Mouse (Mus musculus): Measurements from ENCODE around the gene Pde4d. TPM values are rescaled to one million over a fixed set of nuclear protein-coding genes. Genes with fewer than 3 reads are reported as not detected.

The Pde4d gene
- polyA plus RNA-seq, 1 experiment from 2014 or later = 27.9 TPM

DNA sequence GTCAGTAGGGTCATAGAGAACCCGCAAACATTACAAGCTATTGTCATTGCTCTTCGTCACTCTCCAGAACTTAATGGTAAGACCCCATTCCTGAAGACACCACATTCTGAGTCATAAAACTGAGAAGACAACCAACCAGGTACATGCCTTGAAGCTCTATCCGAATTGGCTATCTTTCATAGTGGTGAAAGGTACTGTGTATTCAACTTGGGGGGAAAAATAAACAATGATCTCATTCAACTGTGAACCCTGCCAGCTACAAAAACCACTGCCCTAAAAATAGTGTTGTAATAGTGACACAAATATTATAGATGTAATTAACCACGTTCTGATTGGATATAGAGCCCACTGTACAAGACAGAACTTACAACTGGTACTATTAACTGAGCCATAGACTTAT lies 1140.3 kb downstream of the Pde4d start:
- Histone ChIP-seq H3K27ac (ENCODE audit: low read length) (no peak overlapping the region), H3K27me3 (ENCODE audit: control insufficient read depth, insufficient read depth, low read length) (no peaks in the 10 kb centered on the region), H3K9me3 (replicated peaks; ENCODE audit: control insufficient read depth, low read length) (no peaks in the 10 kb centered on the region), H3K4me3 (ENCODE audit: low read length) (no peak overlapping the region), H3K4me2 (ENCODE audit: low read depth, low read length) (no peak overlapping the region), H3K4me1 (ENCODE audit: control insufficient read depth, insufficient read depth, low read length) (no peaks in the 10 kb centered on the region), H3K36me3 (ENCODE audit: control insufficient read depth, insufficient read depth) (no peaks in the 10 kb centered on the region), H3K9ac (ENCODE audit: low read length) (no peak overlapping the region)
- no peak for ATAC-seq (replicated peaks; ENCODE audit: extremely low read depth, insufficient read depth, low FRiP score)
- 73% methylated on average over 4 of the region's 4 CpGs for WGBS

DNA sequence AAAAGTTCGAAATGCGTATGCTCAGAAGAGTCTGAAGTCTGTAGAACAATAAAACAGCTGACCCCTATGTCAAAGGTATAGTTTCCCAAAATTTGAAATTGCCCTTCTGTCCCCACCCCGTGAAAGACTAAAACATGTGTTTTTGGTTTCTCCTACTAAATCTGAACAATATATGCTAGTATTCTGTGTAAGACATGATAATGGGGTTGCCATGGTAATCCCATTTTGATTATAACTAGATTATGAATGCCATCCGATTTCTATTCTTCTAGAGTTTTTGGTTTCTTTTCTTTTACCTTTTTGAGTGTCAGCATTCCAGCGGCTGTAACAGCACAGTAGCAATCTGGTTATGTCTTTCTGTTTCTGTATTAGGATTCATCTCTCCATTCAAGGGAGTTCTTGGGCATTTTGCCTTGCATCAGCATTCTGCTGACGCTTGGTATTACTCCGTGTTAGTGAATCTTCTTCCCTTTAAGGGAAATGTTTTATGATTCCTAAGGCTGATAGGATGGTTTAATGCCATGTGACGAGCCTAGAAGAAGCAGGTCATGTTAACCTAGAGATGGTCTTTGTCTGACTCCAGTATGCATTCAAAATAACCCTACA lies 1142.5 kb downstream of the Pde4d start:
- Histone ChIP-seq H3K4me1 (ENCODE audit: control insufficient read depth, insufficient read depth, low read length) (no peaks in the 10 kb centered on the region), H3K27me3 (ENCODE audit: control insufficient read depth, insufficient read depth, low read length) (no peaks in the 10 kb centered on the region), H3K36me3 (ENCODE audit: control insufficient read depth, insufficient read depth) (no peaks in the 10 kb centered on the region), H3K4me3 (ENCODE audit: low read length) (no peak overlapping the region), H3K9me3 (replicated peaks; ENCODE audit: control insufficient read depth, low read length) (no peaks in the 10 kb centered on the region), H3K4me2 (ENCODE audit: low read depth, low read length) (no peak overlapping the region), H3K27ac (ENCODE audit: low read length) (no peak overlapping the region), H3K9ac (ENCODE audit: low read length) (no peak overlapping the region)
- WGBS = 87% methylated on average over 8 of the region's 8 CpGs
- ATAC-seq (replicated peaks; ENCODE audit: extremely low read depth, insufficient read depth, low FRiP score) = no peak

DNA sequence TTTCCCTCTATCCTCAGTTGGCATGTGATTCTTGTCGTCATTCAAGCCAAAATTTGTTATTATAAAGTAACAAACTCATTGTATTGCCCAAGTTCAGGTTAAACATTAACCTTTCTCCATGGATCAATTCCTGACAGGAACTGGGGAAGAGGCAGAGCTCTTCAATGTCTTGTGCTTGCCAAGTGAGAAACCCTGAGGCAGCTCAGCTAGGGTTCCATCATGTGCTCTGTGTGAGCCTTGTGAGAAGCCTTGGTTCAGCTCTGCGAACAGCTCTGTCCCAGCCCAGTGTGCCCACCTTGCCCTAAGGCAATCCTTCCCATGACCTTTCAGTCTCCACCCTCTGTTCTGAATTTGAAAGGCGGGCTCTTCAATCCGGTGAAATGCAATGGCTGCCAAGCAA lies 1150.0 kb downstream of the Pde4d start:
- ATAC-seq (replicated peaks; ENCODE audit: extremely low read depth, insufficient read depth, low FRiP score) = no peak
- Histone ChIP-seq H3K4me3 (ENCODE audit: low read length) (no peak overlapping the region), H3K27me3 (ENCODE audit: control insufficient read depth, insufficient read depth, low read length) (no peaks in the 10 kb centered on the region), H3K36me3 (ENCODE audit: control insufficient read depth, insufficient read depth) (no peaks in the 10 kb centered on the region), H3K9ac (ENCODE audit: low read length) (no peak overlapping the region), H3K4me1 (ENCODE audit: control insufficient read depth, insufficient read depth, low read length) (no peaks in the 10 kb centered on the region), H3K4me2 (ENCODE audit: low read depth, low read length) (no peak overlapping the region), H3K9me3 (replicated peaks; ENCODE audit: control insufficient read depth, low read length) (no peaks in the 10 kb centered on the region), H3K27ac (ENCODE audit: low read length) (no peak overlapping the region)
- WGBS = 74% methylated on average over 4 of the region's 4 CpGs

DNA sequence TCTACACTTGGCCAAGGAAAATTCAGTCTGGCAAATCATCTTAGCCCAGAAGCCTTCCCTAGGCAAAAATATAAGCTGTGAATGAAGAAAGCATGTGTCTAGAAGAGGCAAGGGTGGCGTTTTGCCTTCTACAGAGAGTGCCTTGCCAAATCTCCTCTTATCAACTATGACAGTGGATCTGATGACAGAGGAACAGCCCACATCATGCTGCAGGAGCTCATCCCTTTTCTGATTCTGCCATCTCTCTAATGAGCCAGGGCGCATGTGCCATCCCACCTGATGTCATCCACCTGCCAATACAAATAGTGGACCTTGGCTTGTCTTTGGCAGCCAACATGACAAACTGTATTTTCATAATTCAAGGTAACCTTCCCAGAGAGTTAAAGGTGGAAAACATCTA lies 1154.3 kb downstream of the Pde4d start:
- Histone ChIP-seq H3K9ac (ENCODE audit: low read length) (no peak overlapping the region), H3K36me3 (ENCODE audit: control insufficient read depth, insufficient read depth) (no peaks in the 10 kb centered on the region), H3K4me1 (ENCODE audit: control insufficient read depth, insufficient read depth, low read length) (no peaks in the 10 kb centered on the region), H3K4me2 (ENCODE audit: low read depth, low read length) (no peak overlapping the region), H3K9me3 (replicated peaks; ENCODE audit: control insufficient read depth, low read length) (no peaks in the 10 kb centered on the region), H3K27me3 (ENCODE audit: control insufficient read depth, insufficient read depth, low read length) (no peaks in the 10 kb centered on the region), H3K27ac (ENCODE audit: low read length) (no peak overlapping the region), H3K4me3 (ENCODE audit: low read length) (no peak overlapping the region)
- WGBS = 62% methylated on average over 2 of the region's 2 CpGs
- ATAC-seq (replicated peaks; ENCODE audit: extremely low read depth, insufficient read depth, low FRiP score) = no peak

DNA sequence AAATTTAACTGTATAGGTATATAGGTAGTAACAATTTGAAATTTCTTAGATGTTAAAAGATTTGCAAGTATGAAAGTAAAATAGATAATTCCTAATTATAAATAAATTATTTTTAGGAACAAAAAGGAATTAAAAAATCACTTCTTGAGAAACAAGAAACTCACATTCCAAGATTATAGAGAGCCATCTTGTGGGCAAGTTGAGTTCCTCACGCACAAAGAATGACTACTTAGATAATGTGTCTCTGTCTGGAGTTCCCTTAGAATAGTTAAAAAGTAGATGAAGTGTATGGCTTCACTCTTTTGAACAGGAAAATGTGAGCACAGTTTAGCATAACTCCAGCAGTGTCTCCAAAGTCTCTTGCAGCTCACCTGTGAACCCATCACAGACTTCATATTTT lies 1155.4 kb downstream of the Pde4d start:
- Histone ChIP-seq H3K36me3 (ENCODE audit: control insufficient read depth, insufficient read depth) (no peaks in the 10 kb centered on the region), H3K4me2 (ENCODE audit: low read depth, low read length) (no peak overlapping the region), H3K9ac (ENCODE audit: low read length) (no peak overlapping the region), H3K27ac (ENCODE audit: low read length) (no peak overlapping the region), H3K4me3 (ENCODE audit: low read length) (no peak overlapping the region), H3K27me3 (ENCODE audit: control insufficient read depth, insufficient read depth, low read length) (no peaks in the 10 kb centered on the region), H3K9me3 (replicated peaks; ENCODE audit: control insufficient read depth, low read length) (no peaks in the 10 kb centered on the region), H3K4me1 (ENCODE audit: control insufficient read depth, insufficient read depth, low read length) (no peaks in the 10 kb centered on the region)
- no peak for ATAC-seq (replicated peaks; ENCODE audit: extremely low read depth, insufficient read depth, low FRiP score)
- WGBS = 50% methylated on average over 1 of the region's 1 CpGs

DNA sequence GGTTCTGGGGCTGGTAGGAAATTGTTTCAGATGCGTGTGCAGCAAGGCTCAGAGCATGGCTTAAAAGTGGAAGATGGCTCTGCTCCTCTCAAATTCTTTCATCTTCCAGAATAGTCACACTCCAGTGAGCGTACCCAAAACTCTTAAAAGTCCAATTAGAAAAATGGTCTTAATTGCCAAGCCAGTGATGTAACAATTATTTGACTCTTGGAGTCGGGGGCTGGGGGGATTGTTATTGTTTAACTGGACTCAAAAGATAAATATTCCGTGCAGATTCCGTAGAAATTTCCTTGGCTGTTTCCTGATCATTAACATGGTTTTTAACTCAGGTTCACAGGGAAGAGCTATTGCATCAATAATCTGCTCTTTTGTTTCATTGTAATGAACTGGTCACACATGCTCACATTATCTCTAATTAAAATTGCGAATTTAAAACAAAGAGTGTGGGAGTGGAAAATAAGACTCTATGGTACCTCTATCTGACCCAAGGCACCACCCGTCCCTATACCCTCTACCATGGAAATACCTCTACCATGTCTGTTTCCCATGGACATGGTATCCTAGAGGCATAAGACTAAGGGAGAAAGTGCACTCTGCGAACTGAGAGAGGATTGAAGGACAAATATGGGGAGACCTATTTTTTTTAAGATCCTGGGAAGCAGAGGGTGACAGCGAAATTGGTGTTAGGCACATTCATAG lies 1159.5 kb downstream of the Pde4d start:
- ATAC-seq (replicated peaks; ENCODE audit: extremely low read depth, insufficient read depth, low FRiP score) = no peak
- H3K9me3 ChIP-seq (replicated peaks; ENCODE audit: control insufficient read depth, low read length) = no peaks in the 10 kb centered on the region
- WGBS = 67% methylated on average over 9 of the region's 9 CpGs
- H3K27me3 ChIP-seq (ENCODE audit: control insufficient read depth, insufficient read depth, low read length) = no peaks in the 10 kb centered on the region
- H3K36me3 ChIP-seq (ENCODE audit: control insufficient read depth, insufficient read depth) = no peaks in the 10 kb centered on the region
- H3K4me3 ChIP-seq (ENCODE audit: low read length) = no peak overlapping the region
- no peak overlapping the region for H3K4me2 ChIP-seq (ENCODE audit: low read depth, low read length)
- no peaks in the 10 kb centered on the region for H3K4me1 ChIP-seq (ENCODE audit: control insufficient read depth, insufficient read depth, low read length)
- H3K27ac ChIP-seq (ENCODE audit: low read length) = no peak overlapping the region
- no peak overlapping the region for H3K9ac ChIP-seq (ENCODE audit: low read length)

DNA sequence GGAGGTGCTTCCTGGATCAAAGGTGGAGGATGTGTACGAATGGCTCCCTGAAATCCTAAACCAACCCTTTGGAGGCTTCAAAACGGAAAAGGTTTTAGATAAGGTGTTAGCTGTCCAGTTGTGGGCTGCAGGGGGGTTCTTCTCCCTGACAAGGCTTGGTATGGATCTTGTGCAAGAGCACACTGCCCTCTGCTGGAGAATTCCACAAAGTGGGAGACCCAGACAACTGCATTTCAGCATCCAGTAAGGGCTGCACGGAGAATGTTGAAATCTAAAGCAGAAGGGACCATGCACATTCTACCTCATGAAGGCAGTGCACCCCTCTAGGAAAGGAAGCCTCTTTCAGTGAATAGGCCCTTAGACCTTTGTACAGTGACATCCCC lies 1160.0 kb downstream of the Pde4d start:
- H3K4me3 ChIP-seq (ENCODE audit: low read length) = no peak overlapping the region
- no peaks in the 10 kb centered on the region for H3K27me3 ChIP-seq (ENCODE audit: control insufficient read depth, insufficient read depth, low read length)
- no peaks in the 10 kb centered on the region for H3K9me3 ChIP-seq (replicated peaks; ENCODE audit: control insufficient read depth, low read length)
- H3K9ac ChIP-seq (ENCODE audit: low read length) = no peak overlapping the region
- no peaks in the 10 kb centered on the region for H3K4me1 ChIP-seq (ENCODE audit: control insufficient read depth, insufficient read depth, low read length)
- H3K27ac ChIP-seq (ENCODE audit: low read length) = no peak overlapping the region
- H3K36me3 ChIP-seq (ENCODE audit: control insufficient read depth, insufficient read depth) = no peaks in the 10 kb centered on the region
- no peak overlapping the region for H3K4me2 ChIP-seq (ENCODE audit: low read depth, low read length)
- WGBS = 7% methylated on average over 3 of the region's 3 CpGs
- ATAC-seq (replicated peaks; ENCODE audit: extremely low read depth, insufficient read depth, low FRiP score) = peak; percentile 67

DNA sequence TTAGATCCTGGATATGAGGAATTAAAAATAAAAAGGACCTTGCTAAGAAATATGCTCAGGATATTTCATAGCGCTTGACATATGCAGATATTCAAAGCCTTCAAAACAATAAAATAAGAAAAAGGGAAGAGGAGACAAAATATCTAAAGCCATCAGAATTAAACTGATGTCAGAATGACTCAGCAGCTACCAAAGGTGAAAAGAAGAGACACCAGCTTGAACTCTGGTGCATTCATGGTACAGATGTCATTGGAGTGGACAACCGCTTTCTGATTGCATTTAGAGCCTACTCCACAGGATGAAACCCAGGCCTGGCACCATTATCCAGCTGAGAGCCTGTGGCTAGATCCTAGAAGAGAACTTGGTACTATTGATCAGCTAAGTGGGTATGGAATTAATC lies 1161.0 kb downstream of the Pde4d start:
- Histone ChIP-seq H3K4me1 (ENCODE audit: control insufficient read depth, insufficient read depth, low read length) (no peaks in the 10 kb centered on the region), H3K4me2 (ENCODE audit: low read depth, low read length) (no peak overlapping the region), H3K27me3 (ENCODE audit: control insufficient read depth, insufficient read depth, low read length) (no peaks in the 10 kb centered on the region), H3K4me3 (ENCODE audit: low read length) (no peak overlapping the region), H3K36me3 (ENCODE audit: control insufficient read depth, insufficient read depth) (no peaks in the 10 kb centered on the region), H3K9me3 (replicated peaks; ENCODE audit: control insufficient read depth, low read length) (no peaks in the 10 kb centered on the region), H3K27ac (ENCODE audit: low read length) (no peak overlapping the region), H3K9ac (ENCODE audit: low read length) (no peak overlapping the region)
- WGBS = 96% methylated on average over 2 of the region's 2 CpGs
- no peak for ATAC-seq (replicated peaks; ENCODE audit: extremely low read depth, insufficient read depth, low FRiP score)

DNA sequence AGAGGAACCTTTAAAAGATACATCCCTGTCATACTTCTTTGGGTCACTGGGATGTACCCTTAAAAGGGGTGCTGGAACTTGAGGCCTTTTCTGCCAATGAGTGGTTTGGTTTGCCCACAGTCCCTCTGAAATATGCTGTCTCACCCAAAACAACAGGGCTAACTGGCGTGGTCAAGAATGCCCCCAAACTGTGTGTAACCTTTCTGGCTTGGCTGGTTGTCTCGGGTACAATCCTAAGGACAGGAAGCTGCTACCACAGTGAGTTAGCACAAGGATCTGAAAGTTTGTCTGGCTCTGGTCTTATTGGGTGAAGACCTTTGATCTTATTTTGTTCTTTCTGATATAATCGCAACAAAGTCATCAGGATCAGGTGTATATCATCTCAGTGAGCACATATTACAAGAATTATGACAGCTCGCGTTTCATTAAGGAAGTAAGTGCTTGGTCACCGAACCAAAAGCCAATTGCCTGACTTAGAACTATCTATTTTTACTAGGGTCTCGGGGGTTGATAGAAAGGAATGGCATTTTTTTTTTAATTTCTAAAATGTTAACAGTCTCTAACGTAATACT lies 1165.6 kb downstream of the Pde4d start:
- no peak overlapping the region for H3K4me3 ChIP-seq (ENCODE audit: low read length)
- no peak overlapping the region for H3K9ac ChIP-seq (ENCODE audit: low read length)
- ATAC-seq (replicated peaks; ENCODE audit: extremely low read depth, insufficient read depth, low FRiP score) = no peak
- no peak overlapping the region for H3K27ac ChIP-seq (ENCODE audit: low read length)
- H3K36me3 ChIP-seq (ENCODE audit: control insufficient read depth, insufficient read depth) = no peaks in the 10 kb centered on the region
- no peaks in the 10 kb centered on the region for H3K4me1 ChIP-seq (ENCODE audit: control insufficient read depth, insufficient read depth, low read length)
- no peaks in the 10 kb centered on the region for H3K9me3 ChIP-seq (replicated peaks; ENCODE audit: control insufficient read depth, low read length)
- 52% methylated on average over 8 of the region's 8 CpGs for WGBS
- H3K4me2 ChIP-seq (ENCODE audit: low read depth, low read length) = no peak overlapping the region
- H3K27me3 ChIP-seq (ENCODE audit: control insufficient read depth, insufficient read depth, low read length) = no peaks in the 10 kb centered on the region
